Mouse (Mus musculus): ENCODE measurements around the gene Itga8. TPM values are rescaled to one million over a fixed set of nuclear protein-coding genes. Genes with fewer than 3 reads are reported as not detected.

Itga8 gene
- polyA plus RNA-seq, 1 experiment from 2014 or later: 17.7 TPM

- 75% methylated on average over 4 of the region's 4 CpGs for WGBS
- Histone ChIP-seq H3K9ac (no peak overlapping the region), H3K4me2 (replicated peaks) (no peak overlapping the region), H3K36me3 (no peaks in the 10 kb centered on the region), H3K9me3 (no peaks in the 10 kb centered on the region), H3K27me3 (no peaks in the 10 kb centered on the region), H3K4me3 (no peak overlapping the region), H3K4me1 (peaks cover 9% of the 10 kb centered on the region), H3K27ac (no peak overlapping the region)
- no peak for ATAC-seq (ENCODE audit: low FRiP score, low read depth)
These were observed 16.3 kb upstream of the Itga8 start for GRCm38 (mm10) chr2:12318036-12318435.

- no peak for ATAC-seq (ENCODE audit: low FRiP score, low read depth)
- Histone ChIP-seq H3K36me3 (no peaks in the 10 kb centered on the region), H3K27ac (no peak overlapping the region), H3K27me3 (no peaks in the 10 kb centered on the region), H3K9ac (no peak overlapping the region), H3K4me3 (no peak overlapping the region), H3K9me3 (no peaks in the 10 kb centered on the region), H3K4me2 (replicated peaks) (no peak overlapping the region), H3K4me1 (peaks cover 9% of the 10 kb centered on the region)
- WGBS: 79% methylated on average over 5 of the region's 5 CpGs
These were observed 15.6 kb upstream of the Itga8 start for GRCm38 (mm10) chr2:12317343-12317742.

- 25% methylated on average over 7 of the region's 7 CpGs for WGBS
- H3K36me3 ChIP-seq: no peaks in the 10 kb centered on the region
- peak; percentile 51; the same call in 1 of the 2 replicates for ATAC-seq (ENCODE audit: low FRiP score, low read depth)
These were observed 14.6 kb upstream of the Itga8 start for GRCm38 (mm10) chr2:12316361-12316760.

GRCm38 (mm10) chr2:12314028-12314427 lies 12.3 kb upstream of the Itga8 start:
- Histone ChIP-seq H3K4me2 (replicated peaks) (no peak overlapping the region), H3K4me1 (peaks cover 9% of the 10 kb centered on the region), H3K9ac (no peak overlapping the region), H3K36me3 (no peaks in the 10 kb centered on the region), H3K27ac (no peak overlapping the region), H3K4me3 (no peak overlapping the region), H3K9me3 (no peaks in the 10 kb centered on the region), H3K27me3 (no peaks in the 10 kb centered on the region)
- ATAC-seq (ENCODE audit: low FRiP score, low read depth): no peak
- WGBS: 83% methylated on average over 6 of the region's 6 CpGs

More at GRCm38 (mm10) chr2:12316361-12316760, 14.6 kb upstream of the Itga8 start:
- H3K4me1 ChIP-seq: peaks cover 9% of the 10 kb centered on the region
- no peaks in the 10 kb centered on the region for H3K9me3 ChIP-seq
- no peaks in the 10 kb centered on the region for H3K27me3 ChIP-seq
- 0 out of 2 replicates have a peak overlapping the region, but pooled peaks have one; percentile 16 for H3K4me2 ChIP-seq (replicated peaks)
- no peak overlapping the region for H3K4me3 ChIP-seq
- no peak overlapping the region for H3K27ac ChIP-seq
- H3K9ac ChIP-seq: 0 out of 2 replicates have a peak overlapping the region, but pooled peaks have one; percentile 9

GRCm38 (mm10) chr2:12308466-12308865 lies 6.7 kb upstream of the Itga8 start:
- H3K36me3 ChIP-seq: no peaks in the 10 kb centered on the region
- H3K4me1 ChIP-seq: peaks cover 30% of the 10 kb centered on the region
- H3K9me3 ChIP-seq: no peaks in the 10 kb centered on the region
- no peaks in the 10 kb centered on the region for H3K27me3 ChIP-seq
- H3K4me2 ChIP-seq (replicated peaks): no peak overlapping the region
- H3K27ac ChIP-seq: 0 out of 2 replicates have a peak overlapping the region, but pooled peaks have one; percentile 77
- H3K9ac ChIP-seq: no peak overlapping the region
- ATAC-seq (ENCODE audit: low FRiP score, low read depth): no peak
- no peak overlapping the region for H3K4me3 ChIP-seq

- Histone ChIP-seq H3K27ac (peak overlapping the region; percentile 77; the same call in 1 of the 2 replicates), H3K4me2 (replicated peaks) (no peak overlapping the region), H3K9ac (no peak overlapping the region), H3K9me3 (no peaks in the 10 kb centered on the region), H3K4me3 (no peak overlapping the region), H3K4me1 (peaks cover 30% of the 10 kb centered on the region), H3K36me3 (no peaks in the 10 kb centered on the region), H3K27me3 (no peaks in the 10 kb centered on the region)
- ATAC-seq (ENCODE audit: low FRiP score, low read depth): peak; percentile 10; the same call in 1 of the 2 replicates
These were observed 5.6 kb upstream of the Itga8 start for GRCm38 (mm10) chr2:12307311-12307710.

- 46% methylated on average over 9 of the region's 9 CpGs for WGBS
- Histone ChIP-seq H3K9ac (no peak overlapping the region), H3K4me2 (replicated peaks) (no peak overlapping the region), H3K4me1 (peaks cover 40% of the 10 kb centered on the region), H3K27ac (no peak overlapping the region), H3K9me3 (no peaks in the 10 kb centered on the region), H3K27me3 (peaks cover 7% of the 10 kb centered on the region), H3K4me3 (no peak overlapping the region), H3K36me3 (no peaks in the 10 kb centered on the region)
- peak; percentile 62 for ATAC-seq (ENCODE audit: low FRiP score, low read depth)
These were observed 3.4 kb upstream of the Itga8 start for GRCm38 (mm10) chr2:12305064-12305650.

- Histone ChIP-seq H3K36me3 (no peaks in the 10 kb centered on the region), H3K9me3 (no peaks in the 10 kb centered on the region), H3K27me3 (peaks cover 7% of the 10 kb centered on the region), H3K4me3 (peak overlapping the region; percentile 78), H3K4me1 (peaks cover 26% of the 10 kb centered on the region), H3K9ac (peak overlapping the region; percentile 85), H3K4me2 (replicated peaks) (peak overlapping the region; percentile 81), H3K27ac (peak overlapping the region; percentile 22; the same call in 1 of the 2 replicates)
- WGBS: 53% methylated on average over 15 of the region's 15 CpGs
- no peak for ATAC-seq (ENCODE audit: low FRiP score, low read depth)
These were observed 1.1 kb downstream of the Itga8 start for GRCm38 (mm10) chr2:12300449-12301228.

- 88% methylated on average over 5 of the region's 5 CpGs for WGBS
- no peak overlapping the region for H3K27ac ChIP-seq
- H3K4me2 ChIP-seq (replicated peaks): no peak overlapping the region
- H3K4me1 ChIP-seq: peaks cover 37% of the 10 kb centered on the region
- no peak overlapping the region for H3K4me3 ChIP-seq
- no peak for ATAC-seq (ENCODE audit: low FRiP score, low read depth)
- H3K36me3 ChIP-seq: no peaks in the 10 kb centered on the region
- H3K9me3 ChIP-seq: no peaks in the 10 kb centered on the region
- H3K9ac ChIP-seq: no peak overlapping the region
- H3K27me3 ChIP-seq: peaks cover 7% of the 10 kb centered on the region
These were observed 4.4 kb downstream of the Itga8 start for GRCm38 (mm10) chr2:12297287-12297686.

GRCm38 (mm10) chr2:12295150-12295549 lies 6.6 kb downstream of the Itga8 start:
- Histone ChIP-seq H3K4me3 (no peak overlapping the region), H3K4me2 (replicated peaks) (no peak overlapping the region), H3K9ac (no peak overlapping the region), H3K36me3 (no peaks in the 10 kb centered on the region), H3K9me3 (no peaks in the 10 kb centered on the region), H3K27ac (no peak overlapping the region), H3K27me3 (no peaks in the 10 kb centered on the region), H3K4me1 (peaks cover 31% of the 10 kb centered on the region)
- 78% methylated on average over 6 of the region's 6 CpGs for WGBS
- ATAC-seq (ENCODE audit: low FRiP score, low read depth): no peak

GRCm38 (mm10) chr2:12294060-12294459 lies 7.7 kb downstream of the Itga8 start:
- H3K4me2 ChIP-seq (replicated peaks): no peak overlapping the region
- peaks cover 29% of the 10 kb centered on the region for H3K4me1 ChIP-seq
- no peaks in the 10 kb centered on the region for H3K9me3 ChIP-seq
- no peak overlapping the region for H3K4me3 ChIP-seq
- no peaks in the 10 kb centered on the region for H3K36me3 ChIP-seq
- no peak overlapping the region for H3K27ac ChIP-seq
- H3K27me3 ChIP-seq: no peaks in the 10 kb centered on the region
- no peak overlapping the region for H3K9ac ChIP-seq
- ATAC-seq (ENCODE audit: low FRiP score, low read depth): peak; percentile 61; the same call in 1 of the 2 replicates
- WGBS: 24% methylated on average over 3 of the region's 3 CpGs

GRCm38 (mm10) chr2:12293458-12293857 lies 8.3 kb downstream of the Itga8 start:
- WGBS: 86% methylated on average over 8 of the region's 8 CpGs
- Histone ChIP-seq H3K4me1 (peaks cover 26% of the 10 kb centered on the region), H3K9me3 (no peaks in the 10 kb centered on the region), H3K4me2 (replicated peaks) (no peak overlapping the region), H3K36me3 (no peaks in the 10 kb centered on the region), H3K27ac (no peak overlapping the region), H3K9ac (no peak overlapping the region), H3K27me3 (no peaks in the 10 kb centered on the region), H3K4me3 (no peak overlapping the region)
- ATAC-seq (ENCODE audit: low FRiP score, low read depth): no peak
